Comparison of ENCODE assay signal across 25 mouse cellular contexts in genomic region chr16:77055519-77056159, GRCm38 (mm10). TPM values are rescaled to one million over a fixed set of nuclear protein-coding genes. Genes with fewer than 3 reads are reported as not detected.
DNase-seq lines count a peak whose midpoint lies in the region; ATAC-seq lines count a peak whose summit lies in the region.
"Had no signal": no experiment of that assay in that cellular context is flagged by ENCODE, and none has a peak within 500 bp of the region (broad histone marks: within the 10 kb centered on the region; RNA-seq: fewer than 3 reads in every experiment).

No protein-coding gene starts in this region.

- H3K27ac ChIP-seq in kidney, embryonic 15.5 days = peak overlapping the region; percentile 54; the same call in 1 of the 2 replicates
- H3K27ac ChIP-seq in neural tube, embryonic 13.5 days (replicated peaks) = 0 out of 2 replicates have a peak overlapping the region, but pooled peaks have one; percentile 28
- H3K27ac ChIP-seq: embryonic facial prominence, embryonic 13.5 days; forebrain, embryonic 10.5 days; forebrain, embryonic 13.5 days; heart, adult 2 months; heart, embryonic 10.5 days; heart, embryonic 13.5 days; hindbrain, embryonic 13.5 days; hindbrain, postnatal 0 days had no signal

- no peaks in the 10 kb centered on the region for H3K9me3 ChIP-seq in kidney, embryonic 15.5 days (replicated peaks)
- no peaks in the 10 kb centered on the region for H3K9me3 ChIP-seq in neural tube, embryonic 13.5 days
- H3K9me3 ChIP-seq: embryonic facial prominence, embryonic 13.5 days; forebrain, embryonic 10.5 days; forebrain, embryonic 13.5 days; heart, embryonic 10.5 days; heart, embryonic 13.5 days; hindbrain, embryonic 13.5 days had no signal

- no peaks in the 10 kb centered on the region for H3K4me1 ChIP-seq in kidney, embryonic 15.5 days
- peaks cover 4% of the 10 kb centered on the region for H3K4me1 ChIP-seq in neural tube, embryonic 13.5 days (replicated peaks)
- H3K4me1 ChIP-seq: embryonic facial prominence, embryonic 13.5 days; forebrain, embryonic 10.5 days; heart, embryonic 10.5 days had no signal

- ATAC-seq in kidney, embryonic 15.5 days (replicated peaks; ENCODE audit: low FRiP score) = peak; percentile 90
- no peak for ATAC-seq in neural tube, embryonic 13.5 days (ENCODE audit: low read depth)
- ATAC-seq: activated CD4-positive, CD25-positive, alpha-beta regulatory T cell, adult 4 months; forebrain, embryonic 13.5 days; forebrain, embryonic 16.5 days; hindbrain, postnatal 0 days; inflammation-experienced regulatory T-cells, adult 6 months had no signal

- H3K27me3 ChIP-seq in kidney, embryonic 15.5 days = no peaks in the 10 kb centered on the region
- H3K27me3 ChIP-seq in neural tube, embryonic 13.5 days = no peaks in the 10 kb centered on the region
- H3K27me3 ChIP-seq: embryonic facial prominence, embryonic 13.5 days; forebrain, embryonic 13.5 days; heart, embryonic 13.5 days; hindbrain, embryonic 13.5 days had no signal

- H3K9ac ChIP-seq in kidney, embryonic 15.5 days = no peak overlapping the region
- no peak overlapping the region for H3K9ac ChIP-seq in neural tube, embryonic 13.5 days
- H3K9ac ChIP-seq: embryonic facial prominence, embryonic 13.5 days; forebrain, embryonic 13.5 days; heart, embryonic 13.5 days; hindbrain, embryonic 13.5 days had no signal

- WGBS in kidney, embryonic 15.5 days = 36% methylated on average over 8 of the region's 8 CpGs
- WGBS in neural tube, embryonic 13.5 days = 72% methylated on average over 8 of the region's 8 CpGs

- no peak overlapping the region for H3K4me3 ChIP-seq in kidney, embryonic 15.5 days (replicated peaks)
- H3K4me3 ChIP-seq in neural tube, embryonic 13.5 days = no peak overlapping the region
- H3K4me3 ChIP-seq: embryonic facial prominence, embryonic 13.5 days; forebrain, embryonic 10.5 days; forebrain, embryonic 13.5 days; heart, adult 2 months; heart, embryonic 10.5 days; heart, embryonic 13.5 days; hindbrain, embryonic 13.5 days had no signal

- H3K4me2 ChIP-seq in kidney, embryonic 15.5 days = no peak overlapping the region
- H3K4me2 ChIP-seq in neural tube, embryonic 13.5 days = no peak overlapping the region
- H3K4me2 ChIP-seq: embryonic facial prominence, embryonic 13.5 days; forebrain, embryonic 13.5 days; heart, embryonic 13.5 days; hindbrain, embryonic 13.5 days had no signal

- H3K36me3 ChIP-seq in kidney, embryonic 15.5 days = peaks cover 32% of the 10 kb centered on the region
- H3K36me3 ChIP-seq in neural tube, embryonic 13.5 days = peaks cover 28% of the 10 kb centered on the region; the same call in 1 of the 2 replicates

- DNase-seq in embryo, embryonic 10.5 days (ENCODE audit: low spot score) = peak; percentile 8
- DNase-seq in embryo, embryonic 9.5 days (ENCODE audit: extremely low spot score) = no peak
- DNase-seq in kidney, adult 18-20 months = no peak
- DNase-seq in neural tube, embryonic 10.5 days (ENCODE audit: extremely low spot score, low spot score) = no peak
- DNase-seq: adrenal gland, adult 8-10 months; adrenal gland, postnatal 25 days; cerebellum, adult 11-12 months; cerebellum, adult 8-10 months; cerebellum, postnatal 10 days; cerebellum, postnatal 36 days; gastrocnemius, postnatal 10 days; gastrocnemius, postnatal 36 days; heart, adult 2 months had no signal

RNA-seq across cellular contexts. Expression of gene Usp25, which starts 42.1 kb away (rescaled TPM):
- polyA plus RNA-seq in kidney, embryonic 15.5 days (2015; fragmentation: Nextera tagmentation; extraction: Ambion mirVana) = 21.3 and 21.6 TPM in 2 replicates
- polyA plus RNA-seq in neural tube, embryonic 13.5 days (2015; fragmentation: Nextera tagmentation; extraction: Ambion mirVana) = 13.1 and 14.1 TPM in 2 replicates
